Mouse (Mus musculus) stomach, embryonic 16.5 days (tissue): ENCODE measurements around the gene Sf1. TPM values are rescaled to one million over a fixed set of nuclear protein-coding genes. Genes with fewer than 3 reads are reported as not detected.

Experiments
- ATAC-seq: fragments of 200-750 bp; cut with Nextera tagmentation; 2 replicates; pipeline ENCODE4 v1.8.0; 2017; ENCODE audit warnings: moderate number of reproducible peaks, moderate TSS enrichment; ENCODE audit not compliant: insufficient read depth, low FRiP score
- H3K27ac ChIP-seq: fragments of 300-500 bp; sonication (generic); 2 replicates; pipeline ENCODE4 v1.5.1; 2014; ENCODE audit warnings: low read length
- H3K27me3 ChIP-seq: fragments of 300-500 bp; sonication (generic); 2 replicates; pipeline ENCODE4 v1.6.1; 2014; ENCODE audit warnings: low read length, control low read depth, mixed read lengths; ENCODE audit not compliant: control insufficient read depth, insufficient read depth
- H3K36me3 ChIP-seq: fragments of 300-500 bp; sonication (generic); 2 replicates; pipeline ENCODE4 v1.6.1; 2014; ENCODE audit warnings: low read length; ENCODE audit not compliant: control insufficient read depth, insufficient read depth
- H3K4me1 ChIP-seq: fragments of 300-500 bp; sonication (generic); 2 replicates; pipeline ENCODE4 v1.6.1; 2014; ENCODE audit warnings: low read length, control low read depth, mixed read lengths; ENCODE audit not compliant: control insufficient read depth, insufficient read depth
- H3K4me2 ChIP-seq: fragments of 300-500 bp; sonication (generic); 2 replicates; pipeline ENCODE4 v1.6.1; 2014; ENCODE audit warnings: low read depth, low read length, mixed read lengths
- H3K4me3 ChIP-seq: fragments of 300-500 bp; sonication (generic); replicated peaks from 2 replicates; pipeline ENCODE4 v1.5.1; 2014; ENCODE audit warnings: mild to moderate bottlenecking, low read length
- H3K9ac ChIP-seq: fragments of 300-500 bp; sonication (generic); 2 replicates; pipeline ENCODE4 v1.6.1; 2014; ENCODE audit warnings: low read length
- H3K9me3 ChIP-seq: fragments of 300-500 bp; sonication (generic); replicated peaks from 2 replicates; pipeline ENCODE4 v1.6.1; 2016; ENCODE audit warnings: low read length, control low read depth; ENCODE audit not compliant: control insufficient read depth
- WGBS: fragments of 180-500 bp; shearing (Covaris S2); extraction: QIAGEN DNeasy Blood & Tissue Kit; methylation state at CpG from one replicate; pipeline ENCODE4 v1.1.7; 2014; 5-methylcytosine and 5-hydroxymethylcytosine counted together
- polyA plus RNA-seq: library from polyadenylated mRNA; unstranded; fragments of >200 nt; fragmentation: Nextera tagmentation; extraction: Ambion mirVana; gene quantifications from 2 replicates; pipeline ENCODE4 v1.2.1, GENCODE M21; 2015

The Sf1 gene
- polyA plus RNA-seq, 1 experiment from 2014 or later = 94.5 TPM

GRCm38 (mm10) chr19:6364842-6365241 lies 1.4 kb downstream of the Sf1 start:
- WGBS = 0% methylated on average over 2 of the region's 2 CpGs
- H3K27ac ChIP-seq = peak overlapping the region; percentile 99; the same call in 1 of the 2 replicates
- peak overlapping the region; percentile 97 for H3K4me2 ChIP-seq
- peak overlapping the region; percentile 99 for H3K9ac ChIP-seq
- peak overlapping the region; percentile 98 for H3K4me3 ChIP-seq
- peaks cover 22% of the 10 kb centered on the region for H3K36me3 ChIP-seq
- H3K9me3 ChIP-seq = no peaks in the 10 kb centered on the region
- no peaks in the 10 kb centered on the region for H3K27me3 ChIP-seq
- ATAC-seq = no peak
- peaks cover 16% of the 10 kb centered on the region for H3K4me1 ChIP-seq

DNA sequence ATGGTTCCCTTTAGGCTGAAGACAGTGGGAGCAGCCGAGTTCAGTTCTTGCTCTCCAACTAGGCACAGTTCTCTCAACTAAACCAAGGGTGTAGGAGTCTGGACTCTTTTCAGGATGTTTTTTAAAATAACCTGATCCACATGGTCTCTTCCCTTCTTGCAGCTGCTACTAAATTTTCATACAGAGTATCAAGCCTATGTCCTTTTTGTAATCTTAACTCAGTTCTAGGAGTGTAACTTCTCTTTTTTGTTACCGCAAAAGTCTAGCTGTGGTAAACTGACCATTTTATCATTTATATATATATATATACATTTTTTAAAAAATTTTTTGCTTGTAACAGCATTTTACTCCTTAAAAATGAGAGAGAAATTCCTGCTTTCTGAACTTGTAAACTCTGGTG lies 6.7 kb downstream of the Sf1 start:
- Histone ChIP-seq H3K4me2 (no peak overlapping the region), H3K27me3 (no peaks in the 10 kb centered on the region), H3K9ac (no peak overlapping the region), H3K27ac (no peak overlapping the region), H3K9me3 (no peaks in the 10 kb centered on the region), H3K36me3 (peaks cover 46% of the 10 kb centered on the region), H3K4me3 (no peak overlapping the region), H3K4me1 (peaks cover 7% of the 10 kb centered on the region)
- 88% methylated on average over 2 of the region's 2 CpGs for WGBS
- no peak for ATAC-seq

- H3K4me2 ChIP-seq = no peak overlapping the region
- H3K4me1 ChIP-seq = no peaks in the 10 kb centered on the region
- no peaks in the 10 kb centered on the region for H3K9me3 ChIP-seq
- no peak overlapping the region for H3K4me3 ChIP-seq
- 95% methylated on average over 3 of the region's 3 CpGs for WGBS
- H3K9ac ChIP-seq = no peak overlapping the region
- no peaks in the 10 kb centered on the region for H3K27me3 ChIP-seq
- no peak overlapping the region for H3K27ac ChIP-seq
- ATAC-seq = no peak
- H3K36me3 ChIP-seq = peaks cover 60% of the 10 kb centered on the region
These were observed 8.9 kb downstream of the Sf1 start for GRCm38 (mm10) chr19:6372433-6372832.

DNA sequence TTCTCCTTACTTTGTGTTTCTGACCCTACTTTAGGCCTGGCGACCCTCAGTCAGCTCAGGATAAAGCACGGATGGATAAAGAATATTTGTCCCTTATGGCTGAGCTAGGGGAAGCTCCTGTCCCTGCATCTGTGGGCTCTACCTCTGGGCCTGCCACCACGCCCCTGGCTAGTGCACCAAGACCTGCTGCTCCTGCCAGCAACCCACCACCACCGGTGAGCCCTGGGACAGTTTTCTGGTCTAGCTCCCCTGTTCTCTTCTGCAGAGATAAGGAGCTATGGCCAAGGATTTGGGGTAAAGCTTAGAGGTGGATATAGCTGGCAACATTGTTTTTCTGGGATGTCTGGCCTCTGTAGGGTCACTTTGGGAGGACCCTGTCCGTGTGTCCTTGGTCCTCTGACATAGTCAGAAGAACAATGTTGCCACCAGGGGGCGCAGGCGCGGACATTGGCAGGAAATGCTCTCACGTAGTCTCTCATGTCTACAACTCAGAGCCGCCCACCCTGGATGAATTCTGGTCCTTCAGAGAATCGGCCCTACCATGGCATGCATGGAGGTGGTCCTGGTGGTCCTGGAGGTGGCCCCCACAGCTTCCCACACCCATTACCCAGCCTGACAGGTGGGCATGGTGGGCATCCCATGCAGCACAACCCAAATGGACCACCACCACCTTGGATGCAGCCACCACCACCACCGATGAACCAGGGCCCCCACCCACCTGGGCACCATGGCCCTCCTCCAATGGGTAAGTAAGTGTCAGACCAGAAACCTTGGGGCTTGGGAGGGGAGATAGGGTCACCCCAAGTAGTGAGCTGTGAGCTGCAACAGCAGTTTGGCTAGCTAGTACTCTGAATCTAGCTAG lies 10.3 kb downstream of the Sf1 start:
- no peak overlapping the region for H3K4me3 ChIP-seq
- H3K36me3 ChIP-seq = peaks cover 57% of the 10 kb centered on the region
- no peaks in the 10 kb centered on the region for H3K9me3 ChIP-seq
- WGBS = 62% methylated on average over 12 of the region's 12 CpGs
- no peak overlapping the region for H3K27ac ChIP-seq
- H3K9ac ChIP-seq = no peak overlapping the region
- H3K4me2 ChIP-seq = no peak overlapping the region
- no peaks in the 10 kb centered on the region for H3K4me1 ChIP-seq
- no peaks in the 10 kb centered on the region for H3K27me3 ChIP-seq
- ATAC-seq = peak; percentile 42; the same call in 1 of the 2 replicates

DNA sequence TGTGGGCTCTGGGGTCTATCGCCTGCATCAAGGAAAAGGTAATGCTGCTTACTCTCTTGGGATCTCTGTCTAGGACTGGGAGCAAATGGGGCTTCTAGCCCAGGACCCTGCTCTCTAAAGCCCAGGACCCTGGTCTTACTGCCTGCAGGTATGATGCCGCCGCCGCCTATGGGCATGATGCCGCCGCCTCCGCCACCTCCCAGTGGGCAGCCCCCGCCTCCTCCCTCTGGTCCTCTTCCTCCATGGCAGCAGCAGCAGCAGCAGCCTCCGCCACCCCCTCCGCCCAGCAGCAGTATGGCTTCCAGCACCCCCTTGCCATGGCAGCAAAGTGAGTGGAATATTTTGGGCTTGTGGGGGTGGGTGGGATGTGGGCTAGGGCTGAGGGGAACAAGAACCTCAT lies 11.1 kb downstream of the Sf1 start:
- H3K4me3 ChIP-seq = no peak overlapping the region
- peaks cover 52% of the 10 kb centered on the region for H3K36me3 ChIP-seq
- no peak overlapping the region for H3K9ac ChIP-seq
- no peak overlapping the region for H3K27ac ChIP-seq
- no peaks in the 10 kb centered on the region for H3K4me1 ChIP-seq
- no peak overlapping the region for H3K4me2 ChIP-seq
- H3K9me3 ChIP-seq = no peaks in the 10 kb centered on the region
- no peak for ATAC-seq
- no peaks in the 10 kb centered on the region for H3K27me3 ChIP-seq
- 96% methylated on average over 10 of the region's 10 CpGs for WGBS

DNA sequence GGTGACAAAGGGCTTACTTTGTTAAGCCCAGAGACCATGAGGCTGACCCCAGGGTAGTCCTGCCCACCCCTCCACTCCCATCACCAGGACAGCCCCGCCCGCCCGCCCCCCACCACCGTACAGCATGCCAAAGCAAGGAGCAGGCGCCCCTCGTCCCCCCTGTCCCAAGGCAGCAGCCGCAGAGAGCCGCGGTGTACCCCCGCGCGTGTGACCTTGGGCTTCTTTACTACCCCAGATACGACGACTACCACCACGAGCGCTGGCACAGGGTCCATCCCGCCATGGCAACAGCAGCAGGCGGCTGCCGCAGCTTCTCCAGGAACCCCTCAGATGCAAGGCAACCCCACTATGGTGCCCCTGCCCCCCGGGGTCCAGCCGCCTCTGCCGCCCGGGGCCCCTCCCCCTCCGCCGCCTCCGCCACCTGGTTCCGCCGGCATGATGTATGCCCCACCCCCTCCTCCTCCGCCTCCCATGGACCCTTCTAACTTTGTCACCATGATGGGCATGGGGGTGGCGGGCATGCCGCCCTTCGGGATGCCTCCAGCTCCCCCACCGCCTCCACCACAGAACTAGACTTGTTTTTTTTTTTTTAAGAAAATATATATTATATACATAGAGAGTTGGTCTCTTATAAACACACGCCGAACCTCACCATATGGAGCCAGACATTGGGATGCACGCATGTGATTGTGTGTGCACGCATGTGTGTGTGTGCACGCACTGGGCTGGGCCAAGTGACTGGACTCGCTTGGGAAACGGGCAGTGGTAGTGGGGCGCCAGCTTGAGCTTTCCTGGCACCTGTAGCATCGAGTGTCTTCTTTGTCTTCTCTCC lies 12.1 kb downstream of the Sf1 start:
- no peak overlapping the region for H3K4me2 ChIP-seq
- no peaks in the 10 kb centered on the region for H3K4me1 ChIP-seq
- no peaks in the 10 kb centered on the region for H3K27me3 ChIP-seq
- no peaks in the 10 kb centered on the region for H3K9me3 ChIP-seq
- WGBS = 90% methylated on average over 42 of the region's 42 CpGs
- H3K36me3 ChIP-seq = peaks cover 48% of the 10 kb centered on the region
- H3K9ac ChIP-seq = no peak overlapping the region
- ATAC-seq = peak; percentile 35; the same call in 1 of the 2 replicates
- no peak overlapping the region for H3K4me3 ChIP-seq
- no peak overlapping the region for H3K27ac ChIP-seq

- Histone ChIP-seq H3K36me3 (peaks cover 43% of the 10 kb centered on the region), H3K4me1 (no peaks in the 10 kb centered on the region), H3K4me3 (no peak overlapping the region), H3K27me3 (no peaks in the 10 kb centered on the region), H3K9me3 (no peaks in the 10 kb centered on the region), H3K27ac (no peak overlapping the region), H3K4me2 (no peak overlapping the region), H3K9ac (no peak overlapping the region)
- ATAC-seq = no peak
- WGBS = 73% methylated on average over 14 of the region's 14 CpGs
These were observed 12.7 kb downstream of the Sf1 start for GRCm38 (mm10) chr19:6376255-6376564.

DNA sequence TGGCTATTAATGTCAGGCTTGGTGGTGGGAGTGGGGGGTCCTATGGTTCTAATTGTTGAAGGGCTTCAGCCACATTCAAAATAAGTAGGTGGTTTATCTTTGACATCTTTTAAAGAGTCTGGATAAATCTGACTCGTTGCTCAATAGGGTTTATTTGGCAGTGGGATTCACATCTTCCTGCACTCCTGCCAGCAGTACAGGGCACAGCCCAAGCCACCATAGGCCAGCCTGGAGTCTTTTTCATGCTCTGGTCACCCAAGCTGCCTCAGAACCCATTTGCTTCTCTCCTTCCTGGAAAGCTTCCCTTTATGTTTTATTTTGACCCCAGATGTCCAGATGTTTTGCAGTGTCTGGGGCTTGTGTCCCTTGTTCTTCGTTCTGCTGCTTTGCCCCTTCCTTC lies 13.2 kb downstream of the Sf1 start:
- Histone ChIP-seq H3K4me3 (no peak overlapping the region), H3K27me3 (no peaks in the 10 kb centered on the region), H3K36me3 (peaks cover 42% of the 10 kb centered on the region), H3K27ac (no peak overlapping the region), H3K9me3 (no peaks in the 10 kb centered on the region), H3K4me1 (no peaks in the 10 kb centered on the region), H3K9ac (no peak overlapping the region), H3K4me2 (no peak overlapping the region)
- 64% methylated on average over 2 of the region's 2 CpGs for WGBS
- ATAC-seq = no peak

- 79% methylated on average over 11 of the region's 11 CpGs for WGBS
- H3K4me1 ChIP-seq = no peaks in the 10 kb centered on the region
These were observed 14.0 kb downstream of the Sf1 start for GRCm38 (mm10) chr19:6377327-6378040.

More at GRCm38 (mm10) chr19:6377327-6378040, 14.0 kb downstream of the Sf1 start:
- Histone ChIP-seq H3K4me3 (no peak overlapping the region), H3K9ac (no peak overlapping the region), H3K36me3 (peaks cover 41% of the 10 kb centered on the region), H3K27me3 (no peaks in the 10 kb centered on the region), H3K4me2 (no peak overlapping the region), H3K9me3 (no peaks in the 10 kb centered on the region), H3K27ac (no peak overlapping the region)
- ATAC-seq = no peak
